Mouse (Mus musculus) NIH3T3 (cell line): ENCODE results near the gene Gm17689.

Experiments used
- DNase-seq: peaks from one replicate; pipeline ENCODE4 v3.0.0-alpha.2; 2012; ENCODE audit warnings: low read depth

The Gm17689 gene

DNA sequence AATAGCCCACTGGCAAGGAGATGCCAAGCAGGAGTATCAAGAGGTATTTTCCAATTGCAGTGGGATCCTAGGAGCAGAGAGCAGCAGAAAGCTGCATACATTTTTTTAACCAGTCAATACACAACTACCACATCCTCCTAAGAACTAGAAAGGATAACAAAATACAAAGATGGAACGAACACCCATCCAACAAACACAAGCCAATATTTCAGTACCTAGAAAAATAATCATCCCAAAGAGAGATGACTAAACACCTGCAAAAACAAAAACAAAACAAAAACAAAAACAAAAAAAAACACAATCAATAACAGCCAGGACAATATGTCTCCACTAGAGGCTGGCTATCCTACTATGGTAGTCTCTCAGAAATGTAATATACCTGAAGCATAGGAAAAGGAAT lies at the start of gene Gm17689:
Gene Gm17689, minus strand, starts transcription at position 101 of the 400 bp plus-strand sequence.
- no peak for DNase-seq

DNA sequence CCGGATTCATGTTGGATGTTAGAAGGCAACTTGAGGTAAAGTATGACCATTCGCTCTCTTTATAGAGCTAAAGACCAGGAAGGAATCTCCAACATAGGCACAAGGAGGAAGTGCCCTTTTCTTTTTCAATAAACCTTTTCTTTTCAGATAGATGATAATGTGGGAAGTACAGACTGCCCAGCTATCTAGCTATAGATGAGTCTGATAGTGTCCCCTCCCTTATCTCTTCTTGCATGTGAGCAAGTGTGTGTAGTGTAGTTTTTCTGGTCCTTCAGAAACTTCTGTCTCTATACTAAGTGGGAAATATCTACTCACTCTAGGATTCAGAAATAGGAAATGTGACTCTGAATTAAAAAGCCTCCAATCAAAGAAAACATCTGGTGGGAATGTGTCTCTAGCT lies 40.6 kb downstream of the Gm17689 start, which contains the start of gene Gm5615:
Gene Gm5615, minus strand, starts transcription at position 101 of the 400 bp plus-strand sequence.
- DNase-seq: no peak
